Mouse (Mus musculus) left cerebral cortex, postnatal 25 days (tissue): ENCODE data around the gene Rnf34. TPM values are rescaled to one million over a fixed set of nuclear protein-coding genes. Genes with fewer than 3 reads are reported as not detected.

ENCODE experiments used
- DNase-seq, 2 experiments: peaks; one replicate each; pipeline ENCODE4 v3.0.0; 2022; ENCODE audit warnings: low spot score in 2 of 2, mixed read lengths in 1 of 2
- intact Hi-C: fragments of 180-260 bp; cut with DNase I; formaldehyde crosslinking; loops from one replicate; pipeline ENCODE4 v1.15.1; 2025
- total RNA-seq, 2 experiments: library from RNA; stranded (reverse); gene quantifications; 2 replicates each; pipeline ENCODE4 v1.2.3; 2021

Rnf34 gene
- total RNA-seq, 2 experiments from 2014 or later: 55.5 to 56.3 TPM

DNA sequence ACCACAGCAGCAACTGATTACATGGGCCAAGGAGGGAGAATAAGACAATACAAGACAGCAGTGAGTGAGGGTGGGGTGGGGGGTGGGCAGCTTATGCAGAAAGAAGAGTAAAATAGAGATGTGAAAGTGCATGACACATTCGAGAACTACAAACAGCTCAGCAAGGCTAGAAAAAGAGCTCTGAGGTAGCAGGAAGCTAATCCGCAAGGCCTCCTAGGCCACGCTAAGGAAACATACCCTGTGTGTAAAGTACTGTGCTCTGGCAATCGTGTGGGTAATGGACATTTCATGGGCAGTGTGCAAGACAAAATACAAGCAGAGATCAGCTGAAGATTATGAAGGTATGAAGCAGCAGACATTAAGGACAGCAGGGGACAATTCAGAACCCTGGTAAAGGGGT, 45.0 kb downstream of the Rnf34 start:
- no peak for DNase-seq
- intact Hi-C loops: loop anchor here (5.0 kb wide), 1 partner anchor 73 kb away; the partner anchor contains the start of gene Anapc5

DNA sequence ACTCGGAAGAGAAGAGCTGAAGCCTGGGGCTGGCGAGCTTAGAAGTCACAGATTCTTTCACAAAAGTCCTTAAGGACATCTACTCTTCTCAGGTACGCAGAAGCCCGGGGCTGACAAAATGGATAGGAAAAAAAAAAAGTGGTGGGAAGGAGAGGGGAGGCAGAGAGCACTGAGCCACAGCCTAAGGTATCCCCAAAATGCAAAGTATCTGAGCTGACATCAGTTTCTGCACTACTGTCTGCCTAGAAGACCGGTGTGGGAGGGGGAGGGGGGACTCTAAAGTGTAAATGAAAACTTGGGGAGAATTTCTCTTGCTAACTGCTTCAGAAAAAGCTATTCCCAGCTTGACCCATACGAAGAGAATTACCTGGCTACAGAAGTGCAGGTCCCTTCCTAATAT, 48.3 kb downstream of the Rnf34 start:
- intact Hi-C loops: loop anchor here (5.0 kb wide), 1 partner anchor 76 kb away; the partner anchor contains the start of gene Anapc5
- DNase-seq: no peak

DNA sequence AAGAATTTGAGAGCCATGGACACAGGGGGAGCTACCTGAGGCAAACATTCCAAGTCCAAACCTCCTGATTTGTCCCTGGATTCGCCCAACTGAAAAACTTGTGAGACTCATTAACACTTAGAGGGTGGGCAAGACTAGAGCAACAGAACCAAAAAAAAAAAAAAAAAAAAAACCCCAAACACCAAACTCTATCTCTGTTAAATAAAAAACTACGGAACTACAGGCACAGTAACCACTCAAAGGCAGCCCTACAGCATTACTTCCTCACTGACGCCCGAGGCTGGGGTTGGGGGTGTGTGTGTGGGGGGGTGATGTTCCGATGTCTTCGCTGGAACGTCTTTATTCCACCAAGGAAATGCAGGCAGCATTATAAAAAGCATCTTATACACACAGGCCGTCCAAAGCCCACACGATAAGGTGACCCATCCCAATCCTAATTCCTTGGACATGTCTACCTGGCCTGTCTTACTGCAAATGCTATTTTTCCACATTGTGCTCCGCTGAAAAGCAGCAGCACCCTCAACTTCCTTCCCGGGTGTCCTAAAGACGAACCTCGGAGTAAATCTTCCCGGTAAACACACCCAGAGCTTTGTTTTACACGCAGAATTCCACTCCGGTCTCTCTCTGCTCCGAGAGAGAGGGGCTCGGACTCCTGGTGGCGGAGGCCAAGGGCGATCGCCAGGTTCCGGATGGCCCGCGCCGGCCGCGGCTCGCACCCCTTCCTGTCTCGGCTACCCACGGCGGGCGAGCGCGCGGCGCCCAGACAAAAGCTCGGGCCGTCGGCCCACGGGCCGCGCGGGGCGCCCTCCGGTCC, 49.3 kb downstream of the Rnf34 start:
- no peak for DNase-seq
- intact Hi-C loops: loop anchor here (5.0 kb wide), 1 partner anchor 77 kb away; the partner anchor contains the start of gene Anapc5

DNA sequence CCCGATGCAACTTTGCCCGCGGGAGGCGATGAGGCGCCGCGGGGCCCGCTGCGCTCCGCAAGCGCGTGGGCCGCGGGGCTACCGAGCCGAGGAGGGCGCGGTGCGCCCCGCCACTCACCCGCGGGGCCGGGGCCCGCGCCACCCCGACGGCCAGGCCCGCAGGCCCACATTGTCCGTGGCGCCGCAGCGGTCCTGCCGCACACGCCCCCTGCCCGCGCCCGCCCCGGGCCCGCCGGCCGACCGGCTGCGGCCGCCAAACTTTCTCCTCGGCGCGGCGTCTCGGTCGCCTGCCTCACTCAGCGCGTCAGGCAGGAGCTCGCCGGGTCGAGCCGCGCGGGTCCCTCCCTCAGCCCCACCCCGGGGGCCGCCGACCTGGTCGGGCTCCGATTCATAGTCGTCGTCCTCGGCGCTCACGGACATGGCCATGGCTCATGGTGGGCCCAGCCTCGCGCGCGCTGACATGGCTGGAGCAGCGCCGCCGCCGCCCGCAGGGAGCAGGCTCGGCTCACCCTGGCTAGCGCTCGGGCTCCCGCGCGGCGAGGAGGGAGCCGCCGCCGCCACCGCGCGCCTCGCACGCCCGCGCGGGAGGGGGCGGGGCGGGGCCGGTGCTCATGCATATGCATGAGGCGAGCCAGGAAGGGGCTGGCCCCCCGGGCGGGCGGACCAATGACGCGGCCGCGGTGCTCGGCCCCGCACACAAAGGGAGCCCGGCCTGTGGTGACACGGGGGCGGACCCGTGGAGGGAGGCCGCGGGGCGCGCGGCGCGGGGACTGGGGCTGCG, 50.1 kb downstream of the Rnf34 start:
- intact Hi-C loops: loop anchor here (5.0 kb wide), 1 partner anchor 78 kb away; the partner anchor contains the start of gene Anapc5
- peak; percentile 79 to 88 for DNase-seq

DNA sequence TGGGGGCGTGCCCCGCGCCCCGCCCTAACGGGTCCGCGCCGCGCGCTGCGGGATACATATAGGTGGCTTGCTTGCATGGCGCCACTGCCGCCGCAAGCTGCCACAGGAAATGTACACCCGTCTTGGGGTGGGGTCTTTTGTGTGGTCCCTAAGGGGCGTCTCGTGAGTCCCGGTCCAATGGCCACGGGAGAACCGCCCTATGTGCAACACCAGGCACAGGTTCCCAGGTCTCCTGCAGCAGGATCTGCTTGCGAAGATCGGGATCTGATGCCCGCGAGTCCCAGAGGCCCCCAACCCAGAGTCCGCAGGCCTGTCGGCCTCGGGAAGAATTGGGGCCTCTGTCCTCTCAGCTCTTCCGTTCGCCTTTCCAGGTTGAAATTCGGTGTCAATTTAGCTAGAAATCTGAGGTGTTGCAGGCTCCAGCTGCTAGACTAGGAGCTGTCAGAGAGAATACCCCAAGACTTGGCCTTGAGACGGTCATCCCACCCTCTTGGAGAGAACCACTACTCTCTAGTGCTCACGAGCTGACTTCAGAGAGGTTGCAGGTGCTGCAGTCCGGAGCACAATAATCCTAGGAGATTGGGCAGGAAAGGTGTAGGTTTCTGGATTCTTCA, 50.8 kb downstream of the Rnf34 start:
- intact Hi-C loops: no loop called here
- no peak for DNase-seq

DNA sequence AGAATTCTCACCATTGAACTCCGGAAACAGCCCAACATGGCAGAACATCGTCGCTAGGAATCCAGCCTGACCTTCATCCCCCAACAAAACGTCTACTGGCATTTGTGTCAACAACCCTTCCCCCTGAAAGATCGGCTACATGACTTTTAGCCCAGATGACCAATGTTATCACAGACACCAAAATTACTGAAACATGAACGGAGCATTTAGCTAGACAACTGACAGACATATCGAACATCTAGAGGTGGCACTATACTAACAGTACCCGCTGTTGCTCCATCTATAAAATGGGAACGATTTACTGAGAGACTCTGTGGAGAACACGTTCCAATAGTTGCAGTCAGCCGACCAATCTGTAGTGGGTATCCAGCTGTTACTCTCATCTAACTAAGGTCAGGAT, 51.3 kb downstream of the Rnf34 start:
- intact Hi-C loops: no loop called here
- DNase-seq: no peak

DNA sequence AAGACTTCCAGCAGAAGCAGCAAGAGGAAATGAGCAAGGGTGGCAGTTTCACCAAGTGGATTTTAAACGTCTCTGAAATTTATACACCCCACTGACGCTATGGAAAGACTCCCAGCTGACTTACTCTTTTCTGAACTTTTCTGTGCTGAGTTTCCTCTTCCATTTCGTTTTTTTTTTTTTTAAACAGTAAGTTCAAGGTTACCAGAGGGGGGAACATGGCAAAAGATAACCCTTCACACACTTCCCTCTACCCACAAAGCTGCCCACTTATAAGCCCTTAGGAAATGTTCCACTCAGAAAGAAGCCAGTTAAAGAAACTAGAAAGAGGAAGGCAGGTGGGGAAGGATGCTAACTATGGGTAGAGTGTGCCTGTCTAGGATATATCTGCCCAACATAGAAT, 51.8 kb downstream of the Rnf34 start:
- intact Hi-C loops: no loop called here
- no peak for DNase-seq

DNA sequence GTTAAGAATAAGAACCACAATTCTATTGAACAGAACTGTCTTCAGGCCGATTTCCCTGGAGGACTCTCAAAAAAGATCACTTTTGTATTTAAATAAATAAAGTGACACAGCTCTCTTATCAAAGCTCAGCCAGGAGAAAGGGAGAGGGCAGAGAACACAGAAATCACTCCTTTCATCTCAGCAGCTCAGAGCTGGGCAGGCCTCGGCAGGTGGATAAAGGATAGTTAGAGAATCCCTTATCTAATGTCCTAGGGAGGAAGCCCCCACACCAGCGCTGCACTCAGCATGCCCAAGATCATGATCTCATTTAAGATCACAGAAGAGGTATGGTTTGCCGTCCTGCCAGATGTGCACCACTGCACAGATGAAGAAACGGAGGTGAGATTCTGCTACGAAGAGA, 52.4 kb downstream of the Rnf34 start:
- no peak for DNase-seq
- intact Hi-C loops: no loop called here

DNA sequence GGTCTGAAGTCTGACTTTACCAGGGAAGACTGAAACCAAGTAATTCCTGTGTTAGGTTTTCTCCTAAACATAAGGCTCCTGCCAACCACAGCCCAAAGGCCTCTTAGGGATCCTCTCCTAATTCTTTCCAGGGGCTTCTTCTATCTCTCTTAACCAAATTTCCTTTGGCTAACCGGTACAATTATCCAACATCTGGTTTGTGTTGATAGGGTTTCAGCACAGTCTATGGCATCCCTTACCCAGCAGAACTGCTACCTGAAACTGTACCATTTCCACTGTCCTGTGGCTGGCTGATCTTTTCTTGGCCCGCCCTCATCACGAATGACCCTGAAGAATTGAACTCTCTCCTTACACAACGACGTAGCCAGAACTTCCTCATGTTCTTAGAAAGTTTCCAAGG, 53.3 kb downstream of the Rnf34 start:
- intact Hi-C loops: no loop called here

DNA sequence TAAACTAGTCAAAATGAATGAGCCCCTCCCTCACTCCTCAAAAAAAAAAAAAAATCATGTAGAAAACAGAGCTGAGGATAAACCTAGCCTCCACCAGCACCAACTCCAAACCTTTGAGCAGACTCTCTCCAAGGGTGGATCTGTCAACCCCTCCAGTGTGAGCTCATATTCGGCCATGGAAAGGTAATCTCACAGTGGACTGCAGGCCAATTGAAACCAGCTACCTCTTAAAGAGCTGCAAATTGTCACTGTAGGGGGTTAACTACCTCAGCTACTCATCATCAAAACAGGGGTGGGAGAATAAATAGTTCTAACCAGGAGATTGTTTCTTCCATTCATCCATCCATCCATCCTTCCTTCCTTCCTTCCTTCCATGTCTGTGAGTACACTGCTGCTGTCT, 57.3 kb downstream of the Rnf34 start:
- intact Hi-C loops: no loop called here
- no peak for DNase-seq

More for the DNA sequence above, 53.3 kb downstream of the Rnf34 start:
- DNase-seq: no peak

DNA sequence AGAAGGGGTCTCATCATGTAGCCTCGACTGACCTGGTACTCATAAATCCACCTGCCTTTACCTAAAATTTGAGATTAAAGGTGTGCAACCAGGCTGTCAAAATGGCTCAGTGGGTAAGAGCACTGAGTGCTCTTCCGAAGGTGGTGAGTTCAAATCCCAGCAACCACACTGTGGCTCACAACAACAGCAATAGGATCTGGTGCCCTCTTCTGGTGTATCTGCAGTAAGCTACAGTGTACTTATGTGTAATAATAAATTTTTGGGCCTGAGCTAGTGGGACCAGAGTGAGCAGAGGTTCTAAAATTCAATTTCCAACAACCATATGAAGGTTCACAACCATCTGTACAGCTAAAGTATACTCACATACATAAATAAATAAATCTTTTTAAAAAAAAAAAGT, 58.2 kb downstream of the Rnf34 start:
- intact Hi-C loops: no loop called here
- no peak for DNase-seq

DNA sequence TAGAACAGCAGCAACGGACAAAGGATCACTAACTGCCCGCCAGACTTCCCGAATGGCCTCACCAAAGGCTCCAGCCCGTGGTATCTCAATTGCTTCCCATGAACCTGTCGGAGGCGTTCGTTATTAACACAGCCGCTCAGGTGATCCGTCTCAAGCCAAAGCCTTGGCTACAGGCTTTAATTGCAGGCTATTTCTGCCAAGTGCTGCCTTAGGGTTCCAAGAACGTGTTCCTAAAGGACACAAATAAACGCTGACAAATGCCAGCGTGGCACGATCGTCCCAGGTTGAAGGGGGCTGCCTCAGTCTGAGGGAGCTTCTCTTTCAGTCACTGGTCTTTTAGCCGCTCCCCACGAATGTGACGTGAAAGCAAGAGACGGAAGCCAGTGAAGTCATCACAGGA, 59.6 kb downstream of the Rnf34 start:
- DNase-seq: no peak
- intact Hi-C loops: no loop called here

DNA sequence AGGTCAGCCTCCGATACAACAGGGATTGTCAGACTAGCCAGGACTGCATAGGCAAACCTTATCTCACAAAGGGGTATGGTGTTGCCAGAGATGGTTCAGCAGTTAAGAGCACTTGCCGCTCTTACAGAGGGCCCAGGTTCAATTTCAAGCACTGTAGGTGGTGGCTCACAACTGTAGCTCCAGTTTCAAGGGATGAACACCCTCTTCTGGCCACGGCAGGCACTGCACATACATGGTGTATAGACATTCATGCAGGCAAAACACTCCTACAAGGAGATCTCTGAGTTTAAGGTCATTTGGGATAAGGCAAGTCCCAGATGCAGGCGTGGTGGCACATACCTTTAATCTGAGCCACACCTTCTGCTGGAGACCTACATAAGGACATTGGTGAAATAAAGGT, 63.0 kb downstream of the Rnf34 start:
- DNase-seq: no peak
- intact Hi-C loops: no loop called here

DNA sequence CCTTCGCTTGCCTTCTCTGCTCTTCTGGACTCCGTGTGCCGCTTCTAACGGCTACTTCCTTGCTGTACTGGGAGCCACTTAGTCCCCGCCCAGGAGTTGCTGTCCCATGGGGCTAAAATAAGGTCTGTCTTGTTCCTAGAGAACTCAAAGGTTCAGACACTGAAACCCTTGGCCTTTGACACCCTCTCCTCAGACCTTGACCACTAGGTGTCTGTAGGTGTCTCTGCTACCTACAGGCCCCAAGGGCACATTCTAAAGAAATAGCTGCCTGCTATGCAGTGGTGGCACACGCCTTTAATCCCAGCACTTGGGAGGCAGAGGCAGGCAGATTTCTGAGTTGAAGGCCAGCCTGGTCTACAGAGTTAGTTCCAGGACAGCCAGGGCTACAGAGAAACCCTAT, 66.3 kb downstream of the Rnf34 start:
- DNase-seq: no peak

DNA sequence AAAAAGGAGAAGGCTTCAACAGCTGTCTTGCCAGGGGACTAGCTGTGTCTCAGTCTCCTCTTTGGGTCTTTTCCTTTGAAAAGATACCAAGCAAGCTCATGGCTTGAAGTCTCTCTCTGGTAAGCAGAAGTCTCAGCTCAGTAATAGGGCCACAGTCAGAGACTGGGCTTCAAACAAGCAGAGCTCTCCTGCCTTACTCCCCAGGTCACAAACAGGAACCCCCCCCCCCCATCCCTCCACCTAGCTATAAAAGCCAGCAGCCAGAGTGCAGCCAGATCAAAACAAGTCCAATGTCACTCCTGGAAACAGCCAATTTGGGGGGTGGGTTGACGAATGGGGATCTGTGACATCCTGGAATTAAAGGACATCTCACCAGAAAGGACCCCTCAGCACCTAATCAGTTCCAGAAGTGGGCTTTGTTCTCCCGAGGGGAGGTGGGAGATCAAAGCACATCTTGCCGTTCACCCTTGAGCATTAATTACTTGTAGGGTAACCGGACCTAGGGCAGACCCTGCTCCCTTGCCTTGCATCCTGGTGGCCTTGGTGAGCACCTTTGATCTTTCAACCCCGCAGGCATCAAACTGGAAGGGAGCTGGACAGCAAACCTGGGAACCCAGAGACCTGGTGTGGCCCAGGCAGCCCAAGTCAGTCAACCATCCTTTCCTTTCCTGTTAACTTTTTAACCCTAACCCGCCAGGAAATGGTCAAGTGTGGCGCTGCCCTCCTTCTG, 68.3 kb downstream of the Rnf34 start:
- intact Hi-C loops: no loop called here
- DNase-seq: no peak

More for the DNA sequence above, 66.3 kb downstream of the Rnf34 start:
- intact Hi-C loops: no loop called here

DNA sequence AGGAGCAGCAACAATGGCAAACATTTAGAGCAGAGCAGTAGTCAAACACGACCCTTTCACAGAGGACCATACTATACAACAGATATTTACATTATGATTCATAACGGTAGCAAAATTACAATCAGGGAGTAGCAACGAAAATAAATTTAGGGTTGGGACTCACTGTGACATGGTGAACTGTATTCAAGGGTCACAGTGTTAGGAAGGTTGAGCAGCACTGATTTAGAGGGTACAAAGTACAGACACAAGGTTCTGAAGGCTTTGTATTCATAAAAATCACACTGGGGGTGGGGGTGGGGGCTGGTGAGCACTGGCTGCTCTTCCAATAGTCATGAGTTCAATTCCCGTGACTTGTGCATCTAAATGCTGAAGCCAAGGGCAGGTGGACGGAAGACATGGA, 70.7 kb downstream of the Rnf34 start:
- intact Hi-C loops: no loop called here
- DNase-seq: no peak
